Mouse (Mus musculus) stomach, embryonic 15.5 days (tissue): ENCODE results near the gene Ssbp4. TPM values are rescaled to one million over a fixed set of nuclear protein-coding genes. Genes with fewer than 3 reads are reported as not detected.

Experiments
- ATAC-seq: fragments of 200-750 bp; cut with Nextera tagmentation; 2 replicates; pipeline ENCODE4 v1.8.0; 2017; ENCODE audit warnings: low read depth, moderate number of reproducible peaks, moderate TSS enrichment; ENCODE audit not compliant: insufficient read depth, low FRiP score
- H3K27ac ChIP-seq: fragments of 300-500 bp; sonication (generic); 2 replicates; pipeline ENCODE4 v1.5.1; 2015; ENCODE audit warnings: mild to moderate bottlenecking, inconsistent platforms
- H3K27me3 ChIP-seq: fragments of 300-500 bp; sonication (generic); replicated peaks from 2 replicates; pipeline ENCODE4 v1.6.1; 2015; ENCODE audit warnings: inconsistent platforms
- H3K36me3 ChIP-seq: fragments of 300-500 bp; sonication (generic); 2 replicates; pipeline ENCODE4 v1.6.1; 2015; ENCODE audit warnings: inconsistent platforms
- H3K4me1 ChIP-seq: fragments of 300-500 bp; sonication (generic); 2 replicates; pipeline ENCODE4 v1.6.1; 2015; ENCODE audit warnings: inconsistent platforms
- H3K4me2 ChIP-seq: fragments of 300-500 bp; sonication (generic); 2 replicates; pipeline ENCODE4 v1.6.1; 2015; ENCODE audit warnings: mild to moderate bottlenecking, inconsistent platforms
- H3K4me3 ChIP-seq: fragments of 300-500 bp; sonication (generic); replicated peaks from 2 replicates; pipeline ENCODE4 v1.5.1; 2015; ENCODE audit warnings: inconsistent platforms
- H3K9ac ChIP-seq: fragments of 300-500 bp; sonication (generic); 2 replicates; pipeline ENCODE4 v1.6.1; 2015; ENCODE audit warnings: inconsistent platforms
- H3K9me3 ChIP-seq: fragments of 300-500 bp; sonication (generic); 2 replicates; pipeline ENCODE4 v1.6.1; 2016; ENCODE audit warnings: inconsistent platforms
- WGBS: fragments of 180-500 bp; shearing (Covaris S2); methylation state at CpG from one replicate; pipeline ENCODE4 v1.1.7; 2015; 5-methylcytosine and 5-hydroxymethylcytosine counted together
- polyA plus RNA-seq: library from polyadenylated mRNA; unstranded; fragments of >200 nt; fragmentation: Nextera tagmentation; extraction: Ambion mirVana; gene quantifications from 2 replicates; pipeline ENCODE4 v1.2.1, GENCODE M21; 2015

Gene Ssbp4
- polyA plus RNA-seq, 1 experiment from 2014 or later = 117 TPM

DNA sequence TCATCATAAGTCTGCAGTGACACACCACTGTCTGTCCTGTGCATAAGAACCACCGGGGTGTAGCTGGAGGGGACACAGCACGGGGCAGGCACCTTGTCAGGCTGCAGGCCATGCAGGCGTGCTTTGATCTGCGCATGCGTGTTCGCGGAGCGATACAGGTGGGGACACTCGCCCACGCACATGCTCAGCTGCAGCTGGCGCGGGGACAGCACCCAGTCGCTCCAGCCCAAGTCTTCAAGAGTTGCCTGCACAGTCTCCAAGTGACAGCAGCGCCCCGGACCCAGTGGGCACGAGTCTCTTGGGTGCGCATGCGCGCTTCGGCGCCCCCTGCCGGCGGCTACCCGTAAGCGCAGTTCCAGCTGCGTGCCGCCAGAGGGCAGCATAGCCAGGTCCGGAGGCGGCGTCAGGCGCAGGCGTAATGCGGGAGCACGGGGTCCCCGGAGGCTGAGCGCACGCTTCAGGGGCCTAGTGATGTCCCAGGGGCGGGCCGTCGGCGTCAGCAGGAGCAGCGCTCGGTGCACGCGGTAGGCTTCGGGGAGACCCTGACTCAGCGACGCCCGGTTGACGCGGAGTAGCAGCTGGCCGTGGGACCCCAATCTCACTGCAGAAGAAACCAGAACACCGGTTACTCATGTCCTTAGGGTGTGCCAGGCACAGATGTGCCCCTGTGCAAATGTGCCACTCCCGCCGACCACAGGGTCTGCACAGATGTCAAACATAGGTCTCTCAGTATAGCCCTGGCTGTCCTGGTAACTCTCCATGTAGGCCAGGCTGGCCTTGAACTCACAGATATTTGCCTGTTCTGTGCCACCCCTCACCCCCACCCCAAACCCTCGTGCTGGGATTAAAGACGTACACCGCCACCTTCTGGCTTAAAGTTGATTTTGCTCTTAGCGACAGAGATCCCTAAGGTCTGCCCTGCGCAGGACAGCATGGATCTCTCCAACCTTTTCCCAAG, 21.2 kb upstream of the Ssbp4 start:
- Histone ChIP-seq H3K27ac (peak overlapping the region; percentile 49), H3K9me3 (no peaks in the 10 kb centered on the region), H3K4me1 (peaks cover 30% of the 10 kb centered on the region), H3K4me3 (peak overlapping the region; percentile 50), H3K9ac (peak overlapping the region; percentile 20; the same call in 1 of the 2 replicates), H3K36me3 (no peaks in the 10 kb centered on the region), H3K27me3 (no peaks in the 10 kb centered on the region), H3K4me2 (peak overlapping the region; percentile 84)
- ATAC-seq = peak; percentile 80
- WGBS = 1% methylated on average over 60 of the region's 60 CpGs

DNA sequence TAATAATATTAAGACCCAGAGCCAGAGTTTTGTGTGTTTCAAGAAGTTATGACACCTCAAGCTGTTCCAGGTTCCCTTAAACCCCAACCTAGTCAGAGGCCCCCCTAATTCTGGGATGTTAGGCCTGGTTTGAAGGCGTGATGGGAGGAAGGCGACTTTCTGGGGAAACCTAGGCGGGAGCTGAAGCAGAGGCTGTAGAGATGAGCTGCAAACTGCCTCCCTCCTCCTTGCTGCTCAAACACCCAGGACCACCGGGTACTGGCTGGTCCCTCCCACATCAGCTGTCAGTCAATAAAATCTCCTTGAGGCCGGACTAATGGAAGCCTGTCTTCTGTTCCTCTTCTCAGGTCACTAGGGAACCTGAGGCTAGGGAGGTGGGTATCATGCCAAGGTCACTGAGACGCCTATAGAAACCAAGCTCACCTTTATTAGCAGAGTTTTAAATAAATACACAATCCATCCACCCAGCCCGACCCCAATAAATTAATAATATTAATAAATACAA, 20.4 kb upstream of the Ssbp4 start:
- Histone ChIP-seq H3K4me2 (peak overlapping the region; percentile 84), H3K4me3 (peak overlapping the region; percentile 50), H3K27me3 (no peaks in the 10 kb centered on the region), H3K4me1 (peaks cover 26% of the 10 kb centered on the region), H3K36me3 (no peaks in the 10 kb centered on the region), H3K27ac (no peak overlapping the region), H3K9me3 (no peaks in the 10 kb centered on the region), H3K9ac (peak overlapping the region; percentile 3; the same call in 1 of the 2 replicates)
- WGBS = 52% methylated on average over 7 of the region's 7 CpGs
- no peak for ATAC-seq

- no peak overlapping the region for H3K4me2 ChIP-seq
- H3K4me1 ChIP-seq = peaks cover 20% of the 10 kb centered on the region
- H3K4me3 ChIP-seq = no peak overlapping the region
- 83% methylated on average over 5 of the region's 5 CpGs for WGBS
- no peaks in the 10 kb centered on the region for H3K9me3 ChIP-seq
- H3K27me3 ChIP-seq = no peaks in the 10 kb centered on the region
- ATAC-seq = no peak
- no peaks in the 10 kb centered on the region for H3K36me3 ChIP-seq
- H3K9ac ChIP-seq = no peak overlapping the region
- H3K27ac ChIP-seq = no peak overlapping the region
These were observed 18.4 kb upstream of the Ssbp4 start for GRCm38 (mm10) chr8:70627041-70627440.

- Histone ChIP-seq H3K9me3 (no peaks in the 10 kb centered on the region), H3K27ac (no peak overlapping the region), H3K4me3 (no peak overlapping the region), H3K4me2 (no peak overlapping the region), H3K27me3 (no peaks in the 10 kb centered on the region), H3K36me3 (no peaks in the 10 kb centered on the region), H3K4me1 (peaks cover 6% of the 10 kb centered on the region), H3K9ac (no peak overlapping the region)
- 18% methylated on average over 5 of the region's 5 CpGs for WGBS
- no peak for ATAC-seq
These were observed 16.4 kb upstream of the Ssbp4 start for GRCm38 (mm10) chr8:70625104-70625503.

DNA sequence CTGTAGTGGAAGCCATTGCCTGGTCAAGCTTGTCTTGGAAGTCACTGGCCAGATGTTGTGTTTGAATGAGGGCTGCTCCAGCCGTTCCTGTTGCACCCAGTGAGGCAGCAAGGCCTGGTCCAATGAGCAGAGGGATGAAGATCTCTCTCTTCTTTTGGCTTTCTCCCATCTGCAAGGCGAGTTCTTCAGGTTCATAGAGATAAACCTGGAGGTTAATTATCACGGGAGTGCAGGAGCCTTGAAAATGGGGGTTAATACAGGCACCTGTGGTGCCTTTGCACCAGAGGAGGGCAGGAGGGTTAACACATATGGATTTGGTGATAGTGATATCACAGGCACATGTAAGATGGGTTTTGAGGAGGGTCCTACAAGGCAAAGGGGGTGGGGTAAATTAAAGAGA, 13.5 kb upstream of the Ssbp4 start:
- no peaks in the 10 kb centered on the region for H3K27me3 ChIP-seq
- no peak overlapping the region for H3K9ac ChIP-seq
- no peak overlapping the region for H3K27ac ChIP-seq
- no peak overlapping the region for H3K4me3 ChIP-seq
- no peak overlapping the region for H3K4me2 ChIP-seq
- peaks cover 9% of the 10 kb centered on the region; the same call in 1 of the 2 replicates for H3K4me1 ChIP-seq
- no peaks in the 10 kb centered on the region for H3K9me3 ChIP-seq
- WGBS = 57% methylated on average over 3 of the region's 3 CpGs
- ATAC-seq = no peak; the same call in 1 of the 2 replicates
- no peaks in the 10 kb centered on the region for H3K36me3 ChIP-seq

DNA sequence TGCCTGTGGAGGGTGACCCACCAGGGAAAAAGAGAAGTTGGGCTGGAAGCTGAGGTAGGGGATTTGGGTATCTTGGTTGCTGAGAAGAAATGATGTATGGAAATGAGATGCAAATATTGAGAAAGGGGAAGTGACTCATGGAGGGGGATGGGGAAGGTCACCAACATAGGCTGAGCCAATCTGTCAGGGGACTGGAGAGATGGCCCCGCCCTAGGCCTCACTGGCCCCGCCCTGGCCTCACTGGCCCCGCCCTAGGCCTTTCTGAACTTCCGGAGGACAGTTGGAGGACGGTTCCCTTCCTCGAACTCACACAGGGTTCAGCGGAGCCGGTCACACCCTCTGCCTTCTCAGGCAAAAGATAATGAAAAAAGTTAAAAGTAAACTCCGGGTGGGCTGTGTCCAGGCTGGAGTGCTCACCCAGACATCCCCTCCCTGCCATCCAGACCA, 10.2 kb upstream of the Ssbp4 start:
- no peak overlapping the region for H3K4me3 ChIP-seq
- no peak overlapping the region for H3K27ac ChIP-seq

DNA sequence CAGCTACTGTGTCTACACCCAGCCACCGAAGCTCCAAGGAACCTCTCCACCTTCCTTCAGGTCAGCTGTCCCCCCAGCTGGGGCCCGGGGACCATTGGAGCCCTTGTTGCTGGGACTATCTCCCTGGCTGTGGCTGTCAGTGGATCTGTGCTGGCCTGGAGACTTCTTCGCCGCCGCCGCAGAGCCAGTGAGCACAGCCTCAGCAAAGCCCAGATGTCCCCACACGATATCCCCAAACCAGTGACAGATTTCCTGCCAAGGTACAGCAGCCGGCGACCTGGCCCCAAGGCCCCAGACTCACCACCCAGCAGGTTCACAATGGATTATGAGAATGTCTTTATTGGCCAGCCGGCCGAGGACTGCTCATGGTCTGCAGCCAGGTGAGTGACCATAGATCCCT, 9.3 kb upstream of the Ssbp4 start:
- Histone ChIP-seq H3K4me2 (0 out of 2 replicates have a peak overlapping the region, but pooled peaks have one; percentile 1), H3K27ac (peak overlapping the region; percentile 18), H3K36me3 (no peaks in the 10 kb centered on the region), H3K4me3 (peak overlapping the region; percentile 4; the same call in 1 of the 2 replicates), H3K9me3 (no peaks in the 10 kb centered on the region), H3K4me1 (peaks cover 18% of the 10 kb centered on the region), H3K9ac (no peak overlapping the region), H3K27me3 (no peaks in the 10 kb centered on the region)
- WGBS = 81% methylated on average over 11 of the region's 11 CpGs
- no peak for ATAC-seq

More for the DNA sequence above, 10.2 kb upstream of the Ssbp4 start:
- peak; percentile 68; the same call in 1 of the 2 replicates for ATAC-seq
- Histone ChIP-seq H3K9ac (no peak overlapping the region), H3K9me3 (no peaks in the 10 kb centered on the region), H3K27me3 (no peaks in the 10 kb centered on the region), H3K4me1 (peaks cover 13% of the 10 kb centered on the region), H3K4me2 (no peak overlapping the region), H3K36me3 (no peaks in the 10 kb centered on the region)
- 30% methylated on average over 9 of the region's 9 CpGs for WGBS

DNA sequence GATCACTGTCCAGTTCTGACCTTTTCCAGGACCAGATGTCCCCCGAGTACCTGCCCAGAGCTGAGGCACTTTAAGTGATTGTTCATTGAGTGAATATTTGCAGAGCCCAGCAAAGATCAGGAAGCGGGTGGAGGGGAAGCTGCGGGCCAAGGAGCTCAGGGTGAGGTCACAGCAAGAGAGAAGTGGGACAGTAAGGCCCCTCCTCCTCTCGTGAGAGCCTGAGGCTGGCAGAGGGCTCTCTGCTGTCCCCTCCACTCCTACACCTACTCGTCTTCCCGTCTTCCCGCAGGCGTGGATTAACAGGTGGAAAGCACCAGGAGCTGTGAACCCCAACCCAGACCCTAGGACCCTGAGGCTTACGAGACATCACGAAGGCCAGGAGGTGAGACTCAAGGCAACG, 8.0 kb upstream of the Ssbp4 start:
- Histone ChIP-seq H3K9ac (no peak overlapping the region), H3K27ac (no peak overlapping the region), H3K4me3 (0 out of 2 replicates have a peak overlapping the region, but pooled peaks have one; percentile 4), H3K9me3 (no peaks in the 10 kb centered on the region), H3K27me3 (no peaks in the 10 kb centered on the region), H3K4me1 (peaks cover 21% of the 10 kb centered on the region), H3K4me2 (no peak overlapping the region), H3K36me3 (no peaks in the 10 kb centered on the region)
- 49% methylated on average over 11 of the region's 11 CpGs for WGBS
- ATAC-seq = no peak

DNA sequence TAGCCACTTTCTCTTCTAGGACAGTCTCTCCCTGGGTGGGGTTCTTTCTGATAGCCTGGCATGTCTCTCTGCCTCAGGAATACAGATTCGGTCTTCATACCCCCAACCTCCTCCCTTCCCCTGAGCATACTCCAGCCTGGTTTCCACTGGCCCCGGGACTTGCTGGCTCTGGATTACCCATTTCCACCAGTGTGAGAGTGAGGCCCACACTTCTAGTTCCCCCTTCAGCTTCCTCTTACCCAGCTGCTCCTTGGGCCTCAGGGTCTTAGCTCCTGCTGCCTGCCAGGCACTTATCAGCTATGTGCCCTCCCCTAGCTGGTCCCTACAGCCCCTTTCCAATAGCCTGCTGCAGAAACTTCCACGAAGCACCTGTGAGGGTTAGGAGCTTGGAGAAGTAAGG, 7.2 kb upstream of the Ssbp4 start, which contains the start of gene Lrrc25:
Gene Lrrc25 (plus strand): TSS at position 262 of the 400 bp plus-strand sequence.
- WGBS = 65% methylated on average over 3 of the region's 3 CpGs
- H3K9ac ChIP-seq = no peak within 1 kb of the TSS
- no peaks in the 10 kb centered on the region for H3K9me3 ChIP-seq
- peaks cover 23% of the 10 kb centered on the region for H3K4me1 ChIP-seq
- H3K4me3 ChIP-seq = 0 out of 2 replicates have a peak within 1 kb of the TSS, but pooled peaks have one; percentile 4
- no peaks in the 10 kb centered on the region for H3K27me3 ChIP-seq
- no peak within 1 kb of the TSS for H3K4me2 ChIP-seq
- no peak for ATAC-seq
- no peaks in the 10 kb centered on the region for H3K36me3 ChIP-seq
- H3K27ac ChIP-seq = peak within 1 kb of the TSS; percentile 41; the same call in 1 of the 2 replicates

DNA sequence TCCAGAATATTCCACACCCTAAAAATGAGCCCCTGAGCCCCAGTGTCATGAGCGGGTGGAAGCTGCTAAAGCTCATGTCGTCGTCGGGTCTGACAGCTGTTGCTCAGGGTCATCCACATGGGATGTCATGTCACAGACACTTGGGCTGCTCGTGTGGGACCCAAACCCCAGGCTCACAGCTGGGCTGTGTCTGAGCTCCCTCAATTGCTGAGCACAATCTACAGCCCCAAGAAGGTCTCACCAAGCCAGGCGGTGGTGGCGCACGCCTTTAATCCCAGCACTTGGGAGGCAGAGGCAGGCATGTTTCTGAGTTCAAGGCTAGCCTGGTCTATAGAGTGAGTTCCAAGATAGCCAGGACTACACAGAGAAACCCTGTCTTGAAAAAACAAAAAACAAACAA, 6.6 kb upstream of the Ssbp4 start:
- H3K27me3 ChIP-seq = no peaks in the 10 kb centered on the region
- WGBS = 78% methylated on average over 8 of the region's 8 CpGs

DNA sequence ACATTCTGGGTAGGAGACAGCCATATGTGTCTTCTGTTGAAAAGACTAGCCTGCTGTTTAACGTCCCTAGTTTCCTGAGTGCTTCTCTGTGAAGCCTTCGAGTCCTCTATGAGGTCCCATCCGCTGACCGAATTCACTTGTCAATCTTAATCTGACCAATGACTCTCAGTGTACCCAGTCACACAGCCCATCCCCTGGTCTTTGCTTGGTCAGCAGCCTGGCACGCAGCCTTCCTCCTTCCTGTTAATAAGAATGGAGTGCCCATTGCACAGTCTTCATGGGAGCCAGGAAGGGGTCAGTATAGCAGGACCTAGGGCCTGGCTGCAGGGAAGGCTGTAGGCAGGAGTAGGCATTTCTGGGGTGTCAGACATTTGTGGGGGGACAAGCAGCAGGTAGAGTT, 5.8 kb upstream of the Ssbp4 start:
- H3K27ac ChIP-seq = peak overlapping the region; percentile 41; the same call in 1 of the 2 replicates
- H3K4me3 ChIP-seq = no peak overlapping the region
- no peak overlapping the region for H3K4me2 ChIP-seq
- no peaks in the 10 kb centered on the region for H3K27me3 ChIP-seq
- no peak overlapping the region for H3K9ac ChIP-seq
- no peaks in the 10 kb centered on the region for H3K9me3 ChIP-seq
- peaks cover 31% of the 10 kb centered on the region for H3K4me1 ChIP-seq
- ATAC-seq = no peak
- WGBS = 60% methylated on average over 5 of the region's 5 CpGs
- no peaks in the 10 kb centered on the region for H3K36me3 ChIP-seq

More for the DNA sequence above, 6.6 kb upstream of the Ssbp4 start:
- no peaks in the 10 kb centered on the region for H3K9me3 ChIP-seq
- no peak for ATAC-seq
- no peaks in the 10 kb centered on the region for H3K36me3 ChIP-seq
- H3K4me1 ChIP-seq = peaks cover 28% of the 10 kb centered on the region
- no peak overlapping the region for H3K4me2 ChIP-seq
- H3K27ac ChIP-seq = 0 out of 2 replicates have a peak overlapping the region, but pooled peaks have one; percentile 41
- H3K9ac ChIP-seq = no peak overlapping the region
- H3K4me3 ChIP-seq = no peak overlapping the region

DNA sequence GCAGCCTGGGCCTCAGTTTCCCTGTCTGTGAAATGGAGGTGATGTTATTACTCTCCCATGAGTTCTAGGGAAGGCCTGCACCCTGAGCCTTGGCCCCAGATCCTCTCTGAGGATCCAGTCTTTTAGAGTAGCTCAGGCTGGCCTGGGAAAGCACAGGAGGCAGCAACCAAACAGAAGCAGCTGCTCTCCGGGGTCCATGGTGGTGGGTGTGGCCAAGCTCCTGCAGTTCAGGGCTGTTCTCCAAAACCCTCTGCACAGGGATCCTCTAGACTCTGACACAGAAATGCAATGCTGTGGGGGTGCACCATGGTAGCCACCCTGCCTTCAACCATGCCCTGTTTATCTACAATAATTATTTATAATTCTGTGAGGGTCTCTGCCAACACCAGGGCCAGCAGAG, 5.1 kb upstream of the Ssbp4 start:
- no peak for ATAC-seq
- peaks cover 34% of the 10 kb centered on the region for H3K4me1 ChIP-seq
- H3K4me2 ChIP-seq = no peak overlapping the region
- no peaks in the 10 kb centered on the region for H3K9me3 ChIP-seq
- no peaks in the 10 kb centered on the region for H3K27me3 ChIP-seq
- H3K9ac ChIP-seq = no peak overlapping the region
- no peak overlapping the region for H3K4me3 ChIP-seq
- H3K27ac ChIP-seq = peak overlapping the region; percentile 38; the same call in 1 of the 2 replicates
- 5% methylated on average over 1 of the region's 1 CpGs for WGBS
- H3K36me3 ChIP-seq = no peaks in the 10 kb centered on the region
